Mouse (Mus musculus): Measurements from ENCODE around the gene Thegl. TPM values are rescaled to one million over a fixed set of nuclear protein-coding genes. Genes with fewer than 3 reads are reported as not detected.
"Not testable (repeated sequence)": the region's sequence is repeated elsewhere in the genome, so short reads cannot be mapped to it uniquely, and the experiment has no call there.

Gene Thegl
- polyA plus RNA-seq (2014; fragmentation: Nextera tagmentation; extraction: Ambion mirVana), result 0.26 and 0.33 TPM in 2 replicates

DNA sequence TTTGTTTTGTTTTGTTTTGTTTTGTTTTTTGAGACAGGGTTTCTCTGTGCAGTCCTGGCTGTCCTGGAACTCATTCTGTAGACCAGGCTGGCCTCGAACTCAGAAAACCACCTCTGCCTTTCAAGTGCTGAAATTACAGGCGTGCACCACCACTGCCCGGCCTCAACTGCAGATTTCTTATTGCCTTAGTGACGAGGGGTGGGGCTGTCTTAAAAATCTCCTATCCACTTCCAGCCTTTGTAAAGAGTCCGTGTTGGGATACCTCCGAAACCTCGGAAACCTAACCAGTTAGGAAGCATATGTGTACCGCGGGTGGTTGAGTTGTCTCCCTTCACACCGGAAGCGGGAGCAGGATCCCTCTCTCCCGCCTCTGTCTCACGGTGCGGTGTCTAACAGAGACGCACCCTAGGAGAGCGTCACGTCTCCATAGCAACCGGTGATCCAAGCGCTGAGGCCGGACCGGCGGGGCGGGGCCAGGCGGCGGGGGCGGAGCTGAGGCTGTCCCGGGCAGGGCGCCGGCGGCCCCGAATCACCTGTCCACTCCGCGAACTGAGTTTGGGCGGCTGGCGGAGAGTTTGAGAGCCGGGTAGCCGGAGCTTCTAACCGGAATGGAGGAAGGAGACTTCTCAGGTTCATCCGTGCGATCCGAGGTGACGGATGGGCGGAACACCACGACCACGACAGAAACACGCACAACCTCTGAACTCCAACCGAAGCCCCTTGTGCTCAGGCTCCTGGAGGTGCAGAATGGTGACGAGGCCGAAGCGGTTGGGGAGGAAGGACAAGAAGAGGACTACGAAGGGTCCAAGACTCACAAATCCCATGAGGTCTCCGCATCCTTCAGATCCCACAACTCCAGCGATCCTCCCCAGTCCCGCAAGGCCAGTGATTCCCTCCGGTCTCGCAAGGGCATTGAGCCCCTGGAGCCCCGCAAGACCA, at the start of gene Thegl:
Gene Thegl, plus strand, starts transcription at position 480 of the 939 bp plus-strand sequence.
- Histone ChIP-seq H3K36me3 (ENCODE audit: control insufficient read depth, insufficient read depth, low read length) (no peaks in the 10 kb centered on the region), H3K27me3 (replicated peaks; ENCODE audit: control insufficient read depth, insufficient read depth, low read length) (0 out of 2 replicates have a peak, but pooled peaks cover 2% of the 10 kb centered on the region), H3K9me3 (replicated peaks; ENCODE audit: control insufficient read depth, low read length) (no peaks in the 10 kb centered on the region), H3K27ac (ENCODE audit: low read depth, low read length) (no peak within 1 kb of the TSS), H3K9ac (ENCODE audit: low read length) (peak within 1 kb of the TSS; percentile 50), H3K4me2 (ENCODE audit: low read length) (peak within 1 kb of the TSS; percentile 74), H3K4me3 (ENCODE audit: low read depth, low read length) (peak within 1 kb of the TSS; percentile 48), H3K4me1 (ENCODE audit: control insufficient read depth, insufficient read depth, low read length) (no peaks in the 10 kb centered on the region)
- ATAC-seq, result peak; percentile 99
- WGBS, result 10% methylated on average over 57 of the region's 57 CpGs
- DNase-seq (ENCODE audit: low spot score), result peak; percentile 89

DNA sequence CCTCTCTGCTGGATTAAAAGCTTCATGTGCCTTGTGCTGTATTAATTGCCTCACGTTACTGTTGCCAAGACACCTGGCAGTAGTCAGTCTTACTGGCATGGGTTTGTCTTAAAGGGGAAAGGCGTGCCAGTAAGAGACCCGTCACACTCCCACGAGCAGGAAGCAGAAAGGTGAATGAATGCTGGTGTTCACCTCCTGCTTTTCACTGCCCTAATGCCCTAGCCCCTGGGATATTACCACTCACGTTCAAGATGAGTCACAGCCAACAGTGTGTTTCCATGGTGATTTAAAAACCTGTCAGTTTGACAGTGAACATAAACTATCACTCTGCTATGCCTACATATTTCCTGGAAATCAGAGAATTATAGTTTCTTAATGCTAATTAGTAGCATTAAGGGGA, 46.6 kb upstream of the Thegl start:
- H3K36me3 ChIP-seq (ENCODE audit: control insufficient read depth, insufficient read depth, low read length), result peaks cover 51% of the 10 kb centered on the region
- H3K9ac ChIP-seq (ENCODE audit: low read length), result no peak overlapping the region

DNA sequence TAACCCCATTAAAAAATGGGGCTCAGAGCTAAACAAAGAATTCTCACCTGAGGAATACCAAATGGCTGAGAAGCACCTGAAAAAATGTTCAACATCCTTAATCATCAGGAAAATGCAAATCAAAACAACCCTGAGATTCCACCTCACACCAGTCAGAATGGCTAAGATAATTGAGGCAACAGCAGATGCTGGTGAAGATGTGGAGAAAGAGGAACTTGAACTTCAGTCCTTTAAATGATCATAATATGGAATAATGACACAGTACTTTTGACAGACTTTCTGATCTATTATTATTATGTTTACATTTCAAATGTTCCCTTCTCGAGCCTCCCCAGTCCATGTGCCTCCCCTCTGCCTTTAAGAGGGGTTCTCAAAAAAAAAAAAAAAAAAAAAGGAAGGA, 44.7 kb upstream of the Thegl start:
- H3K36me3 ChIP-seq (ENCODE audit: control insufficient read depth, insufficient read depth, low read length), result peaks cover 35% of the 10 kb centered on the region
- not testable (repeated sequence) for H3K4me3 ChIP-seq (ENCODE audit: low read depth, low read length); ATAC-seq; H3K9me3 ChIP-seq (replicated peaks; ENCODE audit: control insufficient read depth, low read length); H3K4me2 ChIP-seq (ENCODE audit: low read length); H3K27ac ChIP-seq (ENCODE audit: low read depth, low read length); DNase-seq (ENCODE audit: low spot score); H3K9ac ChIP-seq (ENCODE audit: low read length); H3K27me3 ChIP-seq (replicated peaks; ENCODE audit: control insufficient read depth, insufficient read depth, low read length)
- peaks cover 13% of the 10 kb centered on the region for H3K4me1 ChIP-seq (ENCODE audit: control insufficient read depth, insufficient read depth, low read length)
- WGBS, result 81% methylated on average over 1 of the region's 1 CpGs

More for the DNA sequence above, 46.6 kb upstream of the Thegl start:
- Histone ChIP-seq H3K9me3 (replicated peaks; ENCODE audit: control insufficient read depth, low read length) (no peaks in the 10 kb centered on the region), H3K4me1 (ENCODE audit: control insufficient read depth, insufficient read depth, low read length) (peaks cover 6% of the 10 kb centered on the region), H3K4me2 (ENCODE audit: low read length) (no peak overlapping the region), H3K4me3 (ENCODE audit: low read depth, low read length) (no peak overlapping the region), H3K27me3 (replicated peaks; ENCODE audit: control insufficient read depth, insufficient read depth, low read length) (no peaks in the 10 kb centered on the region), H3K27ac (ENCODE audit: low read depth, low read length) (no peak overlapping the region)
- DNase-seq (ENCODE audit: low spot score), result no peak
- no peak for ATAC-seq
- 71% methylated on average over 5 of the region's 5 CpGs for WGBS

GRCm38 (mm10) chr5:76973488-76973887, 42.3 kb upstream of the Thegl start:
- Histone ChIP-seq H3K4me1 (ENCODE audit: control insufficient read depth, insufficient read depth, low read length) (peaks cover 13% of the 10 kb centered on the region), H3K36me3 (ENCODE audit: control insufficient read depth, insufficient read depth, low read length) (peaks cover 29% of the 10 kb centered on the region), H3K4me3 (ENCODE audit: low read depth, low read length) (peak overlapping the region; percentile 90), H3K27ac (ENCODE audit: low read depth, low read length) (no peak overlapping the region), H3K9ac (ENCODE audit: low read length) (peak overlapping the region; percentile 83), H3K9me3 (replicated peaks; ENCODE audit: control insufficient read depth, low read length) (no peaks in the 10 kb centered on the region), H3K4me2 (ENCODE audit: low read length) (peak overlapping the region; percentile 94), H3K27me3 (replicated peaks; ENCODE audit: control insufficient read depth, insufficient read depth, low read length) (no peaks in the 10 kb centered on the region)
- no peak for DNase-seq (ENCODE audit: low spot score)
- ATAC-seq, result no peak
- WGBS, result 74% methylated on average over 3 of the region's 3 CpGs

DNA sequence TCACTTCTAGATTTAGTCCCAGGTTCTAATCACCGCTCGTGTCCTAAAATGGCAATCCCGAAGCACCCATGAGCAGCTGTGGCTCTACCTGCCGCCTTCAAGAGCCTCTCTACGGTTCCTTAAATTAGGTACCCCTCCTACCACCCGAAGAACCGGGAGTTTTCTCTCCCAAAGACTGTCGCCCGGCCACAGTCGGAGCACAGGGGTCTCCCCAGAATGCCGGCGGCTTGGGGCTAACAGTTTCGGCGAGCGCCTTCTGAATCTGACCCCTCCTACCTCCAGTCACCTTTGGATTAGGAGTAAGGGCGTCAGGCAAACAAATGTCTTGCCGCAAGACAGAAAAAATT, 41.6 kb upstream of the Thegl start:
- H3K27ac ChIP-seq (ENCODE audit: low read depth, low read length), result no peak overlapping the region
- ATAC-seq, result peak; percentile 64; the same call in 1 of the 2 replicates
- no peaks in the 10 kb centered on the region for H3K9me3 ChIP-seq (replicated peaks; ENCODE audit: control insufficient read depth, low read length)
- H3K9ac ChIP-seq (ENCODE audit: low read length), result peak overlapping the region; percentile 83
- no peaks in the 10 kb centered on the region for H3K27me3 ChIP-seq (replicated peaks; ENCODE audit: control insufficient read depth, insufficient read depth, low read length)
- peaks cover 13% of the 10 kb centered on the region for H3K4me1 ChIP-seq (ENCODE audit: control insufficient read depth, insufficient read depth, low read length)
- 5% methylated on average over 17 of the region's 17 CpGs for WGBS
- H3K36me3 ChIP-seq (ENCODE audit: control insufficient read depth, insufficient read depth, low read length), result peaks cover 28% of the 10 kb centered on the region
- no peak for DNase-seq (ENCODE audit: low spot score)
- peak overlapping the region; percentile 90 for H3K4me3 ChIP-seq (ENCODE audit: low read depth, low read length)
- peak overlapping the region; percentile 94 for H3K4me2 ChIP-seq (ENCODE audit: low read length)

DNA sequence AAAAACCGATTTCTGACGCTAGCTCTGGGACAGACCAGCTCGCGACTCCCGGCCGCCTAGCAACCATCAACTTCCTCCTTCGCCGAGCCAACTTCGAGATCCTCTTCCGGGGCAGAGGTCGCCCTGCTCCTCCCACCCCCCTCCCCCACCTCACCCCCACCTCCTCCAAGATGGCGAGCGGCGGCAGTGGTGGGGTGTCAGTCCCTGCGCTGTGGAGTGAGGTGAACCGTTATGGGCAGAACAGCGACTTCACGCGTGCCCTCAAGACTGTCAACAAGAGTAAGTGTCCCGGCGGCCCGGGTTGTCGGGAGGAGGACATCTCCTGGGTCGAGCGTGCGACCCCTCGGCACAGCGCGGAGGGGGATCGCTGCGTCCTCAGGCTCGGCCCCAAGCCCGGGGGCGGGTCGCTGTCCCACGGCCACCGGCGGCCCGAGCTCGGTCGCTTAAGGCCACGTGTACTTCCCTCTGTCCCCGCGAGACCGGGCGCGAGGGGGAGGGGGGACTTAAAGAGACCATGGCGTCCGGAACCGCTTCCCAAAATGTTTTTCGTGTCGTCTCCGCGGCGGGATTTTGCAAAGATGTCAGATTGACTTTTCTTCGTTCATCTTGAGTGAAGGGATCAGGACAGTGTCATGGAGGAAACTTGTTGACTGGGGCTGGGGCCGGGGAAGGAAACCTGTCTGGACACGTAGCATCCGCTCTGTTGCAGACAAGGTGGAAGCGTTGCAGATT, 41.1 kb upstream of the Thegl start, which contains the start of gene Srp72:
Gene Srp72, plus strand, starts transcription at position 130 of the 732 bp plus-strand sequence.
- H3K27ac ChIP-seq (ENCODE audit: low read depth, low read length), result peak within 1 kb of the TSS; percentile 75
- peak within 1 kb of the TSS; percentile 90 for H3K4me3 ChIP-seq (ENCODE audit: low read depth, low read length)
- no peaks in the 10 kb centered on the region for H3K27me3 ChIP-seq (replicated peaks; ENCODE audit: control insufficient read depth, insufficient read depth, low read length)
- peaks cover 13% of the 10 kb centered on the region for H3K4me1 ChIP-seq (ENCODE audit: control insufficient read depth, insufficient read depth, low read length)
- peak within 1 kb of the TSS; percentile 83 for H3K9ac ChIP-seq (ENCODE audit: low read length)
- DNase-seq (ENCODE audit: low spot score) (peak; percentile 92), ATAC-seq (peak; percentile 94)
- H3K4me2 ChIP-seq (ENCODE audit: low read length), result peak within 1 kb of the TSS; percentile 94
- WGBS, result 0% methylated on average over 52 of the region's 60 CpGs
- H3K36me3 ChIP-seq (ENCODE audit: control insufficient read depth, insufficient read depth, low read length), result peaks cover 28% of the 10 kb centered on the region; the same call in 1 of the 2 replicates
- H3K9me3 ChIP-seq (replicated peaks; ENCODE audit: control insufficient read depth, low read length), result no peaks in the 10 kb centered on the region

- Histone ChIP-seq H3K36me3 (ENCODE audit: control insufficient read depth, insufficient read depth, low read length) (peaks cover 33% of the 10 kb centered on the region), H3K9me3 (replicated peaks; ENCODE audit: control insufficient read depth, low read length) (no peaks in the 10 kb centered on the region), H3K4me1 (ENCODE audit: control insufficient read depth, insufficient read depth, low read length) (peaks cover 13% of the 10 kb centered on the region), H3K27ac (ENCODE audit: low read depth, low read length) (no peak overlapping the region), H3K4me3 (ENCODE audit: low read depth, low read length) (peak overlapping the region; percentile 90; the same call in 1 of the 2 replicates), H3K4me2 (ENCODE audit: low read length) (peak overlapping the region; percentile 80), H3K27me3 (replicated peaks; ENCODE audit: control insufficient read depth, insufficient read depth, low read length) (no peaks in the 10 kb centered on the region), H3K9ac (ENCODE audit: low read length) (no peak overlapping the region)
- DNase-seq (ENCODE audit: low spot score), result no peak
- 89% methylated on average over 8 of the region's 8 CpGs for WGBS
- no peak for ATAC-seq
These were observed 40.1 kb upstream of the Thegl start for GRCm38 (mm10) chr5:76975736-76976135.

- 95% methylated on average over 11 of the region's 11 CpGs for WGBS
- Histone ChIP-seq H3K4me1 (ENCODE audit: control insufficient read depth, insufficient read depth, low read length) (no peaks in the 10 kb centered on the region), H3K27ac (ENCODE audit: low read depth, low read length) (no peak overlapping the region), H3K9me3 (replicated peaks; ENCODE audit: control insufficient read depth, low read length) (no peaks in the 10 kb centered on the region), H3K9ac (ENCODE audit: low read length) (no peak overlapping the region), H3K4me2 (ENCODE audit: low read length) (no peak overlapping the region), H3K27me3 (replicated peaks; ENCODE audit: control insufficient read depth, insufficient read depth, low read length) (no peaks in the 10 kb centered on the region), H3K4me3 (ENCODE audit: low read depth, low read length) (no peak overlapping the region), H3K36me3 (ENCODE audit: control insufficient read depth, insufficient read depth, low read length) (peaks cover 82% of the 10 kb centered on the region)
- no peak for DNase-seq (ENCODE audit: low spot score)
- no peak for ATAC-seq
These were observed 31.8 kb upstream of the Thegl start for GRCm38 (mm10) chr5:76984015-76984414.

Data from forebrain, embryonic 14.5 days (tissue).